Mouse (Mus musculus) limb, embryonic 11.5 days (tissue): Measurements from ENCODE around the gene Gimap7. TPM values are rescaled to one million over a fixed set of nuclear protein-coding genes. Genes with fewer than 3 reads are reported as not detected.

ENCODE experiments used
- ATAC-seq: fragments of 200-750 bp; cut with Nextera tagmentation; 2 replicates; pipeline ENCODE4 v1.8.0; 2017; ENCODE audit warnings: low read depth; ENCODE audit not compliant: insufficient number of reproducible peaks, low FRiP score, low TSS enrichment
- DNase-seq: peaks from one replicate; pipeline ENCODE4 v3.0.0-alpha.2; 2015; ENCODE audit warnings: low spot score
- H3K27ac ChIP-seq: fragments of 300-500 bp; sonication (generic); replicated peaks from 2 replicates; pipeline ENCODE4 v1.5.1; 2014; ENCODE audit warnings: low read depth, mild to moderate bottlenecking, low read length
- H3K27me3 ChIP-seq: fragments of 300-500 bp; sonication (generic); 2 replicates; pipeline ENCODE4 v1.6.1; 2014; ENCODE audit warnings: mild to moderate bottlenecking, low read length, mixed read lengths; ENCODE audit not compliant: control insufficient read depth, insufficient read depth
- H3K36me3 ChIP-seq: fragments of 300-500 bp; sonication (generic); 2 replicates; pipeline ENCODE4 v1.6.1; 2014; ENCODE audit warnings: mild to moderate bottlenecking, low read length, moderate library complexity, mixed read lengths; ENCODE audit not compliant: control insufficient read depth, insufficient read depth
- H3K4me1 ChIP-seq: fragments of 300-500 bp; sonication (generic); 2 replicates; pipeline ENCODE4 v1.6.1; 2014; ENCODE audit warnings: low read length, mixed read lengths; ENCODE audit not compliant: control insufficient read depth, insufficient read depth
- H3K4me2 ChIP-seq: fragments of 300-500 bp; sonication (generic); 2 replicates; pipeline ENCODE4 v1.6.1; 2014; ENCODE audit warnings: low read depth, mild to moderate bottlenecking, moderate library complexity; ENCODE audit not compliant: severe bottlenecking
- H3K4me3 ChIP-seq: fragments of 300-500 bp; sonication (generic); 2 replicates; pipeline ENCODE4 v1.5.1; 2014; ENCODE audit warnings: low read depth, low read length
- H3K9ac ChIP-seq: fragments of 300-500 bp; sonication (generic); 2 replicates; pipeline ENCODE4 v1.6.1; 2014; ENCODE audit warnings: mild to moderate bottlenecking, low read length
- H3K9me3 ChIP-seq: fragments of 300-500 bp; sonication (generic); 2 replicates; pipeline ENCODE4 v1.6.1; 2016; ENCODE audit warnings: low read length; ENCODE audit not compliant: control insufficient read depth
- WGBS: fragments of 180-500 bp; shearing (Covaris S2); extraction: QIAGEN DNeasy Blood & Tissue Kit; methylation state at CpG from one replicate; pipeline ENCODE4 v1.1.7; 2014; 5-methylcytosine and 5-hydroxymethylcytosine counted together
- polyA plus RNA-seq: library from polyadenylated mRNA; unstranded; fragments of >200 nt; fragmentation: Nextera tagmentation; extraction: Ambion mirVana; gene quantifications from 2 replicates; pipeline ENCODE4 v1.2.1, GENCODE M21; 2014

Gene Gimap7
- polyA plus RNA-seq, 1 experiment from 2014 or later, result not detected

DNA sequence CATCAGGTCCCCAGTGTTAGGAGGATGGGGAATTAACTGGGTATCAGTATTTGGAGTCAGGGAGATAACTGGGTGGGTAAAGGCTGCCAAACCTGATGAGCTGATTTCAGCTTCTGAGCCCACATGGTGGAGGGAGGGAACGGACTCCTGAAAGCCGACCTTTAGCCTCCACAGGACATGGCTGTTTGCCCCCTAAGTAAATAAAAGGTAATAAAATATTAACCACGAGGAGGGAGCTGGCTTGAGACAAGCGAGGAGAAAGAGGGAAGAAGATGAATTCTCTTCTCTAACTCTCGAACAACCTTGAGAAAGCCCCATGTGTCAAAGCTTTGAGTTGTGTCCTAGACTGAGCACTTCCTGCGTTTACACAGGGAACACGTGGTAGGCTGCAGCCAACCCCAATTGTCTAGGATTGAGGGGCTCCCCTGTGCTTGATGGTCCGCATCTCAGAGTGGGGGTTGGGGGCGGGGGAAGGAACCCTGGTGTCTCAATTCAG is 23.3 kb downstream of the Gimap7 start:
- H3K4me2 ChIP-seq, result no peak overlapping the region
- ATAC-seq (no peak), DNase-seq (no peak)
- peaks cover 5% of the 10 kb centered on the region; the same call in 1 of the 2 replicates for H3K4me1 ChIP-seq
- no peaks in the 10 kb centered on the region for H3K9me3 ChIP-seq
- H3K9ac ChIP-seq, result no peak overlapping the region
- H3K27me3 ChIP-seq, result peaks cover 20% of the 10 kb centered on the region
- no peak overlapping the region for H3K4me3 ChIP-seq
- H3K27ac ChIP-seq, result no peak overlapping the region
- WGBS, result 24% methylated on average over 9 of the region's 9 CpGs
- no peaks in the 10 kb centered on the region for H3K36me3 ChIP-seq

DNA sequence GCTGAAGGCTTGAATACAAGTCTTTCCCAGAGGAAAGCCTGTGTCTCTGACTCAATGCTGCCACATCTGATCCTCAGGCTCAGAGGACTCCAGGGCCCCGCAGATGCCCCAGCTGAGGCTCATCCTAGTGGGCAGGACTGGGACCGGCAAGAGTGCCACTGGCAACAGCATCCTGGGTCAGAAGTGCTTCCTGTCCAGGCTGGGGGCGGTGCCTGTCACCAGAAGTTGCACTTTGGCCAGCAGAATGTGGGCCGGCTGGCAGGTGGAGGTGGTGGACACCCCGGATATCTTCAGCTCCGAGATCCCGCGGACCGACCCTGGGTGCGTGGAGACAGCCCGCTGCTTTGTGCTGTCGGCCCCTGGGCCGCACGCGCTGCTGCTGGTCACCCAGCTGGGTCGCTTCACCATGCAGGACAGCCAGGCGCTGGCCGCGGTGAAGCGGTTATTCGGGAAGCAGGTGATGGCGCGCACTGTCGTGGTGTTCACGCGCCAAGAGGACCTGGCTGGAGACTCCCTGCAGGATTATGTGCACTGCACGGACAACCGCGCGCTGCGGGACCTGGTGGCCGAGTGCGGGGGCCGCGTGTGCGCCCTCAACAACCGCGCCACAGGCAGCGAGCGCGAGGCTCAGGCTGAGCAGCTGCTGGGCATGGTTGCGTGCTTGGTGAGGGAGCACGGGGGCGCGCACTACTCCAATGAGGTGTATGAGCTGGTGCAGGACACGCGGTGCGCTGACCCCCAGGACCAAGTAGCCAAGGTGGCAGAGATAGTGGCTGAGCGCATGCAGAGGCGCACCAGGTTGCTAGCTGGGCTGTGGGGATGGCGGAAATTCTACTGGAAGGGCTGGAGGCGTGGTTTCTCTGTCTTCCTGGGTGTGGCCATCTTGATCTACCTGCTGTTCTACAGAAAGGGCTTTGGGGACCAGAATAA is 24.3 kb downstream of the Gimap7 start:
- no peak for ATAC-seq
- no peaks in the 10 kb centered on the region for H3K9me3 ChIP-seq
- peak overlapping the region; percentile 89 for H3K4me2 ChIP-seq
- H3K9ac ChIP-seq, result no peak overlapping the region
- H3K27ac ChIP-seq, result no peak overlapping the region
- H3K27me3 ChIP-seq, result peaks cover 20% of the 10 kb centered on the region
- peak overlapping the region; percentile 36 for H3K4me3 ChIP-seq
- peak; percentile 41 for DNase-seq
- H3K36me3 ChIP-seq, result no peaks in the 10 kb centered on the region
- peaks cover 5% of the 10 kb centered on the region; the same call in 1 of the 2 replicates for H3K4me1 ChIP-seq
- WGBS, result 2% methylated on average over 52 of the region's 52 CpGs

DNA sequence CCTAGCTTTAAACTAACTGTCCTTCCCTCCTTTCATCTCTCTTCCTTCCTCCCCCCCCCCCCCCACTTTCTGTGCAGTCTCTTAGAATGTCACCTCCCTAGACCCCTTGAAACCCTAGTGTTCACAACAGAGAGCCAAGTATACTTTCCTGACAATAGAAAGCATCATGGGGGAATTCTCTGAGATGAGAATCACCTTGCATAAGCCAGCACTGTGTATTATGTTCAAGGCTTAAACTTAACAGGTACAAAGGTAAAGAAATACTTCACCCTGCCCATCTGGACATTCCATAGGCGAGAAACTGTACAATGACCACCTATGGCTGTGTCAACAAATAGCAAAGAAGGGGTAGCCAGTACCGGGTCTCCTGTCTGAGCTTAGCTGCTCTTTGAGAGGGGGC is 27.1 kb downstream of the Gimap7 start:
- no peak for DNase-seq
- H3K27me3 ChIP-seq, result peaks cover 20% of the 10 kb centered on the region
- WGBS, result 74% methylated on average over 2 of the region's 2 CpGs
- peaks cover 5% of the 10 kb centered on the region; the same call in 1 of the 2 replicates for H3K4me1 ChIP-seq
- no peak overlapping the region for H3K9ac ChIP-seq
- H3K27ac ChIP-seq, result no peak overlapping the region
- H3K9me3 ChIP-seq, result no peaks in the 10 kb centered on the region
- H3K36me3 ChIP-seq, result no peaks in the 10 kb centered on the region
- no peak for ATAC-seq
- no peak overlapping the region for H3K4me3 ChIP-seq
- H3K4me2 ChIP-seq, result no peak overlapping the region

DNA sequence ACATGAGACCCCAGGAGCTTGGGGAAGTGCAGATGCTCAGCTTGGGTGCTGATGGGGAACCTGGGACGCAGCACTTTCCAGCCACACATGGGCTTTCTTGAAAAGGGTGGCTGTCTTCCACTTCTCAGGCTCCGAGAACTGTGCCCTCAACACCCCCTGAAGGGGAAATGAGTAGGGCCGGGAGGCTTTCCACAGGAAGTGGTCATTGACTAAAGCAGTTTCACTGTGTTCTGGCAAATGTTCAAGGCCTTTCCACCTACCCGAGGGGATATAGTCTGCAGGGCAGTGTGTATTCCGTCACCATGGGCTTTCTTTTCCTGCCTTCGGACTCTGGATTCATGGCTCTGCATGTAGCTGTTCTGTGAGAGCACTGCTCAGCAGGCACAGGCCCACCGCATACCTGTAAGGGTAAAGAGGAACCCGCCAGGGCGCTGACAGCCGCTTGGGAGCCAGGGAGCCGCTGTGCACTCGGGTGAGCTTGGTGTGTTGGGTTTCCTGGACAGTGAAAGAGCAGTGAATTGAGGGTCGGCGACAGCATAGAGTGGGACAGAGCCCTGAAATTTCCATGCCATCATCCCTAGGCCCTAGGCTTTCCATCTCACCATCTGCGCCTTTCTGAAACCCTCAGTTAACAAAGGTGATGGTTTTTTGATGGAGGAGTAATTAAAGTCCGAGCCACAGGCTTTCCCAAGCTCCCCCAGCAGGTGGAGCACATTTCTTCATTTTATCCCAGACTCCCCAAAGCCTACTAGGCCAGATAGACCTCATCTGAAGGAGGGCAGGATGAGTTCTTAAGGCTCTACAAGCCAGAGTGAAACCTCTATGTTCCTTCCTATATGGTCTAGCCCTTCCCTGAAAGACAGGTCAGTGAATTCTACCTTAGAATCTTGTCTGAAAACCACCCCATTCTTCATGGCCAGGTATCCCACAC is 27.8 kb downstream of the Gimap7 start, which contains the start of gene Gimap5:
Gimap5 (plus strand) TSS at position 239 of the 931 bp plus-strand sequence.
- H3K27me3 ChIP-seq, result peaks cover 20% of the 10 kb centered on the region

DNA sequence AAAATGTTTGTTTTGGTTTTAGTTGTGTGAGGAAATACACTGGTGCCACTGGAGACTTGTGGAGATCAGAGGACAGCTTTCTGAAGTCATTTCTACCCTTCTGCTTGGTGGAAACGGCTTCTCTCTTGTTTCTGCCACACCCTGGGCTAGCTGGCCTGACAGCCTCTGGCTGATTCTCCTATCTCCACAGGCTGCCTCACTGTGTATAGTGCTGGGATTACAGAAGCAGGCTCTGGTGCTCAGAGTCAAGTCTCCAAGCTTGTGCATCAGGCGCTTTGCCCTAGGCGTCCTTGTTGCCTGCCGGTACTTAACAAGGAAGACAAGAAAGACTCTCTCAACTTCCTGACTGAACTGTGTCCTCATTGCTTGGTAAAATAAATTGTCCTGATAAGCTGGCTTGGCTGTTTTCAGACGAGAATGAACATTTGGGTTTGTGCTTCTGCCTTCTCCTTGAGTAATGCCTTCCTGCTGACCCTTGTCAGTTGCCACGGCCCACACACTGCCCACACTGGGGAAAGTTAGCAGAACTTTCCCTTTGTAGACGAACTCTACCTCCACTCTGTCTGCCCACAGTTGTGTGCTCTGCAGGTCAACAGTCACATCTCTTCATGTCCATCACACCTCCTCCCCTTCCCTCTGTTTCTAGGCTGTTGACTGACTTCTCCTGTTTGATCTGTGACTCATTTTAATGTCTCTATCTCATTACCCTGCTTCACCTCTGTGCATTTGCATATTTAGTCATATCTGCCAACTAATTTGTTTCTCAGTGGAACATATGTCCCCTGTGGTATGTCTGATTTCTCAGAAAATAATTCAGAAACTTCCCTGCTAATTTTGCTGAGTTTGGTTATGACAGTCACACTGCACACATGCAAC is 28.9 kb downstream of the Gimap7 start:
- Histone ChIP-seq H3K4me1 (peaks cover 3% of the 10 kb centered on the region; the same call in 1 of the 2 replicates), H3K9ac (no peak overlapping the region), H3K4me3 (no peak overlapping the region), H3K4me2 (no peak overlapping the region), H3K36me3 (no peaks in the 10 kb centered on the region), H3K9me3 (no peaks in the 10 kb centered on the region), H3K27me3 (peaks cover 11% of the 10 kb centered on the region), H3K27ac (no peak overlapping the region)
- DNase-seq (no peak), ATAC-seq (no peak)
- WGBS, result 54% methylated on average over 7 of the region's 7 CpGs

More for the DNA sequence above, 27.8 kb downstream of the Gimap7 start, which contains the start of gene Gimap5:
- no peak within 1 kb of the TSS for H3K27ac ChIP-seq
- no peak within 1 kb of the TSS for H3K4me2 ChIP-seq
- H3K9ac ChIP-seq, result no peak within 1 kb of the TSS
- H3K9me3 ChIP-seq, result no peaks in the 10 kb centered on the region
- ATAC-seq (no peak), DNase-seq (peak; percentile 41)
- 51% methylated on average over 16 of the region's 16 CpGs for WGBS
- H3K36me3 ChIP-seq, result no peaks in the 10 kb centered on the region
- no peak within 1 kb of the TSS for H3K4me3 ChIP-seq
- peaks cover 5% of the 10 kb centered on the region; the same call in 1 of the 2 replicates for H3K4me1 ChIP-seq

DNA sequence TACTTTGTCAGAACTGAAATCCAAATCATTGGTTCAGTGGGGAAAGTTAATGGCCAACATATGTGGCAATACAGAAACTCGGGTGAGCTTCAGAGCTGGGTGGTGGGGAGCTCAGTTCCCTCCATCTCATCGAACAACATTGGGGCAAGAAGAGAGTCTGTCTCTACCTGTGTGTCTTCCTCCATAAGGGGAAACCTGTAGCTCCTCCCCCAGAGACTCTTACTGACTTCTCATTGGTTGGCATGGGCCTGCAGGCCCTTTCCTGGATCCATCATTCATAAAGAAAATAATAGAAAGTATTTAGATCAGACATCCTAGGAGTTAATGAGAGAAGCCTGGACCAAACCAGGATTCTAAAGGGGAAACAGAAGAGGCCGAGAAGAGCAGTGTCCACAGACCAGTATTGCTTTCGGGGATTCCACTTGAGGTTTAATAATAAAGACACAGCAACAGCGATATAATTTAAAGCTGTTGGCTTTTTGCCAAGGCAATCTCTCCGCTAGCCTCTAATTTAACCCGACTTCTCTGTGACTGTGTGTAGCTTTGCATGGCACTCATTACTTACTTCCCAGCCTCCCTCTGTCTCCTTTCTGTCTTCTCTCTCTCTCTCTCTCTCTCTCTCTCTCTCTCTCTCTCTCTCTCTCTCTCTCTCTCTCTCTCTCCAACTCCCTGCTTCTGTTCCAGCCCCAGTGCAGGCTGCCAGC is 45.3 kb downstream of the Gimap7 start:
- Histone ChIP-seq H3K4me2 (no peak overlapping the region), H3K9me3 (no peaks in the 10 kb centered on the region), H3K27me3 (no peaks in the 10 kb centered on the region), H3K4me3 (no peak overlapping the region), H3K4me1 (no peaks in the 10 kb centered on the region), H3K9ac (no peak overlapping the region), H3K36me3 (no peaks in the 10 kb centered on the region), H3K27ac (no peak overlapping the region)
- DNase-seq (no peak), ATAC-seq (no peak)
- 81% methylated on average over 7 of the region's 7 CpGs for WGBS

DNA sequence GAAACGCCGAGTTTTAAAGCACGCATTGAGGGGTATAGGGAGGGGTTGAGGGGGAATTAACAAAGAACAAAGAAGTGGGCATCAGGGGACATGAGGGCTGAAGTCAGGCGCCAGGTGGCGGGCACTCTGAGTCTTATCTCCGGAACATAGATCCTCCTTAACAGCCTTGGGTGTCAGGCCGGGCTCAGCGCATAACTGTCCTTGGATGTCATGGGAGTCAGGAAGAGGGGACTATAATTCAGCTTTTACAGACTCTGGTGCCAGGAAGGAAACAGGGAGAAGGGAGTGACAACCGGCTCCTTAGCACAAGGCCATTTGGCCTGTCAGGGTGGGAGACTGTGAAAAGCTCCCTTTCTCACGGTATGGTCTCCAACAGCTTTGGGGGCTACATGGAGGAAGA is 46.1 kb downstream of the Gimap7 start:
- Histone ChIP-seq H3K4me3 (no peak overlapping the region), H3K36me3 (no peaks in the 10 kb centered on the region), H3K27ac (no peak overlapping the region), H3K4me1 (no peaks in the 10 kb centered on the region), H3K9me3 (no peaks in the 10 kb centered on the region), H3K9ac (no peak overlapping the region), H3K4me2 (no peak overlapping the region), H3K27me3 (no peaks in the 10 kb centered on the region)
- ATAC-seq, result no peak
- WGBS, result 91% methylated on average over 10 of the region's 10 CpGs
- no peak for DNase-seq
